Mouse (Mus musculus): ENCODE results near the gene Decr2. TPM values are rescaled to one million over a fixed set of nuclear protein-coding genes. Genes with fewer than 3 reads are reported as not detected.
"Not testable (repeated sequence)": the region's sequence is repeated elsewhere in the genome, so short reads cannot be mapped to it uniquely, and the experiment has no call there.

Decr2 gene
- polyA plus RNA-seq, 1 experiment from 2014 or later = 27.0 TPM

DNA sequence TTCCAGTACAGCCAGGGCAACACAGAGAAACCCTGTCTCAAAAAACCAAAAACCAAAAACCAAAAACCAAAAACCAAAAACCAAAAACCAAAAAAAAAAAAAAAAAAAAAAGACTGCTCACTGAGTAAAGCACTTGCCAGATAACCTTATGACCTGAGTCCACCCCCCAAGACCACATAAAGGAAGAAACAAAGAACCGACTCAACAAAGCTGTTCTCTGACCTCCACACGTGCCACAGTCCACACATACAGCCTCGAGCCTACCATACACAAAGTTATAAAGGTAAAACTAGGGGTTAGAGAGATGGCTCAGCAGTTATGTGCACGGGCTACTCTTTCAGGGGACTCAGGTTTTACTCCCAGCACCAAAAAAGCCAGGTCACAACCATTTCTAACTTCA, 37.4 kb downstream of the Decr2 start:
- 0 out of 2 replicates have a peak, but pooled peaks cover 2% of the 10 kb centered on the region for H3K9me3 ChIP-seq
- no peak overlapping the region for H3K27ac ChIP-seq
- no peak overlapping the region for H3K4me3 ChIP-seq (replicated peaks)
- H3K27me3 ChIP-seq = no peaks in the 10 kb centered on the region
- H3K4me2 ChIP-seq (replicated peaks) = no peak overlapping the region
- no peak overlapping the region for H3K9ac ChIP-seq (replicated peaks)
- H3K36me3 ChIP-seq = peaks cover 51% of the 10 kb centered on the region
- H3K4me1 ChIP-seq (replicated peaks) = 0 out of 2 replicates have a peak, but pooled peaks cover 8% of the 10 kb centered on the region
- no peak for ATAC-seq
- WGBS = 93% methylated on average over 4 of the region's 4 CpGs

GRCm38 (mm10) chr17:26052074-26052473, 38.1 kb downstream of the Decr2 start:
- 0 out of 2 replicates have a peak, but pooled peaks cover 2% of the 10 kb centered on the region for H3K9me3 ChIP-seq
- H3K4me1 ChIP-seq (replicated peaks) = 0 out of 2 replicates have a peak, but pooled peaks cover 7% of the 10 kb centered on the region
- H3K9ac ChIP-seq (replicated peaks) = no peak overlapping the region
- no peaks in the 10 kb centered on the region for H3K27me3 ChIP-seq
- no peak overlapping the region for H3K4me3 ChIP-seq (replicated peaks)
- ATAC-seq = no peak
- no peak overlapping the region for H3K27ac ChIP-seq
- H3K36me3 ChIP-seq = peaks cover 44% of the 10 kb centered on the region
- 93% methylated on average over 4 of the region's 4 CpGs for WGBS
- H3K4me2 ChIP-seq (replicated peaks) = no peak overlapping the region

DNA sequence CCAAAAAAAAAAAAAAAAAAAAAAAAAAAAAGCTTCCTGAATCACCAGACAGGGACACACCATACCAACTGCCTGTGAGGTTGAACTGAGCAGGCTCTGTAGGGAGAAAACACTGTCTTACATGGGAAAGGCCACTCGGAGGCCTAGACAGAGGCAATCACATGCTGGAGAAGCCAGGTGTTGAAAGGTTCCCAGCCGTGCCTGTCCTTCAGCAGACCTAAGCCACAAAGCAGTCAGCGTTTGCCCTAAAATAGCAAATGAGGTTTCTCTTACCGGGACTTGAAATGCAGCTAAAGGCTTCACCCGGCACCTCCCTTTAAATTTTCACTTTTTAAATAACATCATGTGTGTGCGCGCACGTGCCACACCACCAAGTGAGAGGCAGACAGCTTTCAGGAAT, 42.0 kb downstream of the Decr2 start:
- Histone ChIP-seq H3K4me1 (replicated peaks) (peaks cover 28% of the 10 kb centered on the region), H3K36me3 (peaks cover 14% of the 10 kb centered on the region), H3K27ac (no peak overlapping the region), H3K4me3 (replicated peaks) (no peak overlapping the region), H3K27me3 (no peaks in the 10 kb centered on the region), H3K9ac (replicated peaks) (no peak overlapping the region), H3K9me3 (0 out of 2 replicates have a peak, but pooled peaks cover under 1% of the 10 kb centered on the region), H3K4me2 (replicated peaks) (no peak overlapping the region)
- ATAC-seq = no peak
- 92% methylated on average over 8 of the region's 8 CpGs for whole genome bisulfite sequencing

GRCm38 (mm10) chr17:26046253-26046997, 43.7 kb downstream of the Decr2 start:
- no peaks in the 10 kb centered on the region for H3K27me3 ChIP-seq
- 66% methylated on average over 10 of the region's 10 CpGs for WGBS
- no peak overlapping the region for H3K4me2 ChIP-seq (replicated peaks)
- no peaks in the 10 kb centered on the region for H3K9me3 ChIP-seq
- H3K4me1 ChIP-seq (replicated peaks) = peaks cover 42% of the 10 kb centered on the region
- H3K27ac ChIP-seq = no peak overlapping the region
- no peak overlapping the region for H3K9ac ChIP-seq (replicated peaks)
- ATAC-seq = no peak
- H3K4me3 ChIP-seq (replicated peaks) = no peak overlapping the region
- H3K36me3 ChIP-seq = peaks cover 3% of the 10 kb centered on the region; the same call in 1 of the 2 replicates

GRCm38 (mm10) chr17:26045285-26045684, 44.9 kb downstream of the Decr2 start:
- H3K27ac ChIP-seq = peak overlapping the region; percentile 30; the same call in 1 of the 2 replicates
- WGBS = 42% methylated on average over 4 of the region's 4 CpGs
- peaks cover 45% of the 10 kb centered on the region for H3K4me1 ChIP-seq (replicated peaks)
- no peak for ATAC-seq
- no peak overlapping the region for H3K4me3 ChIP-seq (replicated peaks)
- H3K4me2 ChIP-seq (replicated peaks) = no peak overlapping the region
- H3K9me3 ChIP-seq = no peaks in the 10 kb centered on the region
- H3K27me3 ChIP-seq = no peaks in the 10 kb centered on the region
- H3K36me3 ChIP-seq = no peaks in the 10 kb centered on the region
- no peak overlapping the region for H3K9ac ChIP-seq (replicated peaks)

- no peak overlapping the region for H3K4me3 ChIP-seq (replicated peaks)
- H3K27me3 ChIP-seq = no peaks in the 10 kb centered on the region
- peak; percentile 64 for ATAC-seq
- WGBS = 71% methylated on average over 5 of the region's 5 CpGs
- no peak overlapping the region for H3K4me2 ChIP-seq (replicated peaks)
- 0 out of 2 replicates have a peak overlapping the region, but pooled peaks have one; percentile 15 for H3K9ac ChIP-seq (replicated peaks)
- H3K27ac ChIP-seq = peak overlapping the region; percentile 80
- H3K36me3 ChIP-seq = no peaks in the 10 kb centered on the region
- H3K9me3 ChIP-seq = no peaks in the 10 kb centered on the region
- peaks cover 45% of the 10 kb centered on the region for H3K4me1 ChIP-seq (replicated peaks)
Observed at GRCm38 (mm10) chr17:26043249-26043636, 46.9 kb downstream of the Decr2 start.

- H3K9ac ChIP-seq (replicated peaks) = 0 out of 2 replicates have a peak overlapping the region, but pooled peaks have one; percentile 15
- no peak overlapping the region for H3K4me2 ChIP-seq (replicated peaks)
- no peaks in the 10 kb centered on the region for H3K9me3 ChIP-seq
- peak overlapping the region; percentile 80 for H3K27ac ChIP-seq
- no peak overlapping the region for H3K4me3 ChIP-seq (replicated peaks)
- peaks cover 45% of the 10 kb centered on the region for H3K4me1 ChIP-seq (replicated peaks)
- no peaks in the 10 kb centered on the region for H3K36me3 ChIP-seq
- ATAC-seq = peak; percentile 35; the same call in 1 of the 2 replicates
- 78% methylated on average over 13 of the region's 13 CpGs for WGBS
- no peaks in the 10 kb centered on the region for H3K27me3 ChIP-seq
Observed at GRCm38 (mm10) chr17:26042599-26043248, 47.4 kb downstream of the Decr2 start.

- 0 out of 2 replicates have a peak, but pooled peaks have one; percentile 40 for ATAC-seq
- Histone ChIP-seq H3K36me3 (peaks cover 3% of the 10 kb centered on the region), H3K4me3 (replicated peaks) (no peak overlapping the region), H3K9ac (replicated peaks) (no peak overlapping the region), H3K4me1 (replicated peaks) (peaks cover 36% of the 10 kb centered on the region), H3K9me3 (no peaks in the 10 kb centered on the region), H3K4me2 (replicated peaks) (no peak overlapping the region), H3K27me3 (no peaks in the 10 kb centered on the region), H3K27ac (no peak overlapping the region)
- WGBS = 49% methylated on average over 9 of the region's 9 CpGs
Observed at GRCm38 (mm10) chr17:26041111-26041802, 48.9 kb downstream of the Decr2 start.

DNA sequence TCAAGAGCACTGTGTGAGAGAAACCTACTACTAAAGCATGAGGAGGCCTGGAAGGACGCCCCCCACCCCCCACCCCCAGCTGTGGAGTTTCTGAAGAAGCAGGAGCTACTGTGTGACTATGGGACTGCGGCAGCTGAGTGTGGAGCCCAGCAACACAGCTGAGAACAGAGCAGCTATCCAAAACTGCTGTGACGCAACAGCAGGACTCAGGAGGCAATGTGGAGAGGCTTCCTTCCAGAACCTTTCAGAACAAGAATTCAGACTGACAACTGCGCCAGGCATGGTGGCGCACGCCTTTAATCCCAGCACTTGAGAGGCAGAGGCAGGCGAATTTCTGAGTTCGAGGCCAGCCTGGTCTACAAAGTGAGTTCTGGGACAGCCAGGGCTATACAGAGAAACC, 49.4 kb downstream of the Decr2 start:
- not testable (repeated sequence) for H3K27ac ChIP-seq; H3K9me3 ChIP-seq; ATAC-seq; H3K9ac ChIP-seq (replicated peaks); H3K36me3 ChIP-seq; H3K27me3 ChIP-seq; H3K4me2 ChIP-seq (replicated peaks); H3K4me3 ChIP-seq (replicated peaks)
- WGBS = 88% methylated on average over 8 of the region's 8 CpGs
- H3K4me1 ChIP-seq (replicated peaks) = peaks cover 31% of the 10 kb centered on the region

GRCm38 (mm10) chr17:26032037-26032436, 58.1 kb downstream of the Decr2 start:
- no peak overlapping the region for H3K4me2 ChIP-seq (replicated peaks)
- H3K27me3 ChIP-seq = no peaks in the 10 kb centered on the region
- no peak overlapping the region for H3K9ac ChIP-seq (replicated peaks)
- no peaks in the 10 kb centered on the region for H3K9me3 ChIP-seq
- 86% methylated on average over 6 of the region's 6 CpGs for WGBS
- H3K27ac ChIP-seq = no peak overlapping the region
- no peak overlapping the region for H3K4me3 ChIP-seq (replicated peaks)
- ATAC-seq = no peak
- H3K36me3 ChIP-seq = peaks cover 60% of the 10 kb centered on the region
- no peaks in the 10 kb centered on the region for H3K4me1 ChIP-seq (replicated peaks)

DNA sequence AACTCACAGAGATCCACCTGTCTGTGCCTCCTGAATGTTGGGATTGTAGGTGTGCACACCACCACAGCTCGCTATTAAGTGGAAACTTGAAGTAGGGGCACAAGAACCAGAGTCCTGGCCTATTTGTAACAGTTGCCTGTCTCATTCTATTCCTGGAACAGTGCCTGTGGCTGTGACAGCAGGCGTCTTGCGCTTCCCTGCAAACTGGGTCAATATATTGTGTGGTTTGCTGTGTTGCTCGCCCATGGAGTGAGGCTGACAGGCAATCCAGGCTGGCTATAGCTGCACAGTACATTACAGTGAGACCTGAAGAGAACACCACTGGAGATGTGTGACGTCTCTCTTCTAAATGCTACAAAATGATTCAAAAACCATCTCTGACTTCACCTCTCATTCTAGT, 58.6 kb downstream of the Decr2 start:
- Histone ChIP-seq H3K4me3 (replicated peaks) (no peak overlapping the region), H3K9ac (replicated peaks) (no peak overlapping the region), H3K27ac (no peak overlapping the region), H3K4me2 (replicated peaks) (no peak overlapping the region), H3K9me3 (no peaks in the 10 kb centered on the region), H3K36me3 (peaks cover 61% of the 10 kb centered on the region), H3K27me3 (no peaks in the 10 kb centered on the region), H3K4me1 (replicated peaks) (no peaks in the 10 kb centered on the region)
- WGBS = 94% methylated on average over 5 of the region's 5 CpGs
- ATAC-seq = no peak

Data from midbrain, embryonic 13.5 days (tissue).